Mouse (Mus musculus) lung, embryonic 14.5 days (tissue): Measurements from ENCODE around the gene Hmgcr. TPM values are rescaled to one million over a fixed set of nuclear protein-coding genes. Genes with fewer than 3 reads are reported as not detected.

Experiments used
- ATAC-seq: fragments of 200-750 bp; cut with Nextera tagmentation; 2 replicates; pipeline ENCODE4 v1.8.0; 2017; ENCODE audit warnings: mild to moderate bottlenecking, moderate TSS enrichment, moderate library complexity; ENCODE audit not compliant: insufficient read depth
- DNase-seq: peaks from one replicate; pipeline ENCODE4 v3.0.0-alpha.2; 2015
- H3K27ac ChIP-seq: fragments of 300-500 bp; sonication (generic); 2 replicates; pipeline ENCODE4 v1.5.1; 2014; ENCODE audit warnings: low read depth, mild to moderate bottlenecking, moderate library complexity
- H3K27me3 ChIP-seq: fragments of 300-500 bp; sonication (generic); 2 replicates; pipeline ENCODE4 v1.6.1; 2014; ENCODE audit warnings: low read length, control low read depth; ENCODE audit not compliant: insufficient read depth
- H3K36me3 ChIP-seq: fragments of 300-500 bp; sonication (generic); 2 replicates; pipeline ENCODE4 v1.6.1; 2014; ENCODE audit warnings: control low read depth; ENCODE audit not compliant: insufficient read depth
- H3K4me1 ChIP-seq: fragments of 300-500 bp; sonication (generic); 2 replicates; pipeline ENCODE4 v1.6.1; 2014; ENCODE audit warnings: antibody characterized with exemption, control low read depth; ENCODE audit not compliant: insufficient read depth
- H3K4me2 ChIP-seq: fragments of 300-500 bp; sonication (generic); 2 replicates; pipeline ENCODE4 v1.6.1; 2014; ENCODE audit warnings: mild to moderate bottlenecking
- H3K4me3 ChIP-seq: fragments of 300-500 bp; sonication (generic); 2 replicates; pipeline ENCODE4 v1.5.1; 2014; ENCODE audit warnings: low read depth, low read length
- H3K9ac ChIP-seq: fragments of 300-500 bp; sonication (generic); 2 replicates; pipeline ENCODE4 v1.6.1; 2014
- H3K9me3 ChIP-seq: fragments of 300-500 bp; sonication (generic); 2 replicates; pipeline ENCODE4 v1.6.1; 2016; ENCODE audit warnings: low read depth, low read length, control low read depth
- CTCF ChIP-seq: IDR thresholded peaks from 2 replicates; pipeline ENCODE4 v1.5.1; 2016; ENCODE audit warnings: antibody characterized with exemption, low read depth
- WGBS: fragments of 180-500 bp; shearing (Covaris S2); extraction: QIAGEN DNeasy Blood & Tissue Kit; methylation state at CpG from one replicate; pipeline ENCODE4 v1.1.7; 2014; 5-methylcytosine and 5-hydroxymethylcytosine counted together
- polyA plus RNA-seq: library from polyadenylated mRNA; unstranded; fragments of >200 nt; fragmentation: Nextera tagmentation; extraction: Ambion mirVana; gene quantifications from 2 replicates; pipeline ENCODE4 v1.2.1, GENCODE M21; 2014

Hmgcr gene
- polyA plus RNA-seq, 1 experiment from 2014 or later, result 73.8 TPM

DNA sequence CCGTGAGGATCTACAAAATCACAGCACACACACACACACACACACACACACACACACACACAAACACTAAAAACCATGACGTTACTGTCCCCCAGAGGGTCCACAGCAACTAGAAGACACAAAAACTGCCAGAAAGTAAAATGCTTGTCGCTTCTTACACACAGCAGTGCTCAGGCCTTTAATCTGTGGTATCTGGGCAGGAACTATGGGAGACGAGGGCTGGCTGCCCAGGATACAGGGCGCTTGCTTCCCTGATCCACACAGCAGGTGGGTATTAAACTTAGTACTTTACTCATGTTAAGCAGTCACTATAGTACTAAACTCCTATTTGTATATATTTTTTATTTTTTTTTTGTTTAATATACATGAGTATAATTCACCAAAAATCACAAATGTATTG is 24.9 kb downstream of the Hmgcr start:
- DNase-seq (no peak), ATAC-seq (no peak)
- peaks cover 30% of the 10 kb centered on the region for H3K36me3 ChIP-seq
- no peak for TF ChIP-seq CTCF
- H3K27ac ChIP-seq, result no peak overlapping the region
- WGBS, result 59% methylated on average over 5 of the region's 5 CpGs
- H3K4me3 ChIP-seq, result no peak overlapping the region
- no peaks in the 10 kb centered on the region for H3K9me3 ChIP-seq
- H3K4me1 ChIP-seq, result no peaks in the 10 kb centered on the region
- H3K4me2 ChIP-seq, result no peak overlapping the region
- H3K27me3 ChIP-seq, result no peaks in the 10 kb centered on the region
- no peak overlapping the region for H3K9ac ChIP-seq

DNA sequence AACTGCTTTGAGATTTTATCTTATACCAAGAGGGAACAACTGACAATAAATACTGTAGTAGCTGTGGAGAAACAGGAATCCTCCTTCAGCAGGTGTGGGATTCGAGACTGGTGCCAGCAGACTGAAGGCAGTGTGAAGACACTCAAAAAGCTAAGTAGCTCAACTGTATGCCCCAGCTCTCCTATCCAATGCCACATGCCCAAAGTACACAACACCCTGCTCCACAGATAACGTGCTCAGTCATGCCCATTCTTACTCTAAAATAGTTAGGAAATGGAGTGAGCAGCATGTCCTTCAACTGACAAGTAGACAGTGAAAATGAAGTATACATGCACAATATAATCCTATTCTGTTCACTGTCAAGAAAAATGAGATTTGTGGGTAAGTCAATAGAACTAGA is 26.6 kb downstream of the Hmgcr start:
- WGBS, result 59% methylated on average over 2 of the region's 2 CpGs

GRCm38 (mm10) chr13:96630396-96630795 is 40.3 kb downstream of the Hmgcr start:
- Histone ChIP-seq H3K4me3 (no peak overlapping the region), H3K27me3 (no peaks in the 10 kb centered on the region), H3K27ac (no peak overlapping the region), H3K9me3 (no peaks in the 10 kb centered on the region), H3K4me2 (no peak overlapping the region), H3K4me1 (no peaks in the 10 kb centered on the region), H3K9ac (no peak overlapping the region), H3K36me3 (peaks cover 20% of the 10 kb centered on the region)
- 92% methylated on average over 4 of the region's 4 CpGs for WGBS
- DNase-seq, result no peak
- TF ChIP-seq CTCF, result no peak
- ATAC-seq, result no peak

More for the DNA sequence above, 26.6 kb downstream of the Hmgcr start:
- Histone ChIP-seq H3K27ac (no peak overlapping the region), H3K27me3 (no peaks in the 10 kb centered on the region), H3K4me3 (no peak overlapping the region), H3K9ac (no peak overlapping the region), H3K36me3 (peaks cover 15% of the 10 kb centered on the region; the same call in 1 of the 2 replicates), H3K4me2 (no peak overlapping the region), H3K9me3 (no peaks in the 10 kb centered on the region), H3K4me1 (no peaks in the 10 kb centered on the region)
- no peak for DNase-seq
- no peak for TF ChIP-seq CTCF
- ATAC-seq, result no peak

DNA sequence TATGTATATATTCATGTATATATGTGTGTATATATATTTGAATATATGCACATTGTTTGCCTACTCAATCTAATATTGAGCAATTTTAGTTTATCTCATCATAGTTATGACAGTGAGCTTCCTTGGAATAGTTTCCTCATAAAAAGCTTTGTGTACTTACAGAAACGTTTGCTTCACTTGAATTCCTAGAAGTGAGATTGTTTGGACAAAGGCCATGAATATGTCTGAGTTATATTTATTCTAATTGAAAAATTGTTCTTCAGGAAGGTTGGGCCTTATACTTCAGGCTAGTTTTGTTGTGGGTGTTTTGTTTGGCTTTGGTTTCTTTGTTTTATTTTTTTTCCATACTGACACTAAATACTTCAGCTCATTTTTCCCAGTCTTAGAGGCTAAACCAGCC is 49.8 kb downstream of the Hmgcr start:
- ATAC-seq (no peak), DNase-seq (peak; percentile 38)
- H3K4me2 ChIP-seq, result no peak overlapping the region
- no peaks in the 10 kb centered on the region for H3K4me1 ChIP-seq
- no peak for TF ChIP-seq CTCF
- H3K36me3 ChIP-seq, result peaks cover 13% of the 10 kb centered on the region; the same call in 1 of the 2 replicates
- H3K4me3 ChIP-seq, result no peak overlapping the region
- 24% methylated on average over 1 of the region's 1 CpGs for WGBS
- no peaks in the 10 kb centered on the region for H3K9me3 ChIP-seq
- H3K27ac ChIP-seq, result no peak overlapping the region
- H3K27me3 ChIP-seq, result no peaks in the 10 kb centered on the region
- no peak overlapping the region for H3K9ac ChIP-seq

DNA sequence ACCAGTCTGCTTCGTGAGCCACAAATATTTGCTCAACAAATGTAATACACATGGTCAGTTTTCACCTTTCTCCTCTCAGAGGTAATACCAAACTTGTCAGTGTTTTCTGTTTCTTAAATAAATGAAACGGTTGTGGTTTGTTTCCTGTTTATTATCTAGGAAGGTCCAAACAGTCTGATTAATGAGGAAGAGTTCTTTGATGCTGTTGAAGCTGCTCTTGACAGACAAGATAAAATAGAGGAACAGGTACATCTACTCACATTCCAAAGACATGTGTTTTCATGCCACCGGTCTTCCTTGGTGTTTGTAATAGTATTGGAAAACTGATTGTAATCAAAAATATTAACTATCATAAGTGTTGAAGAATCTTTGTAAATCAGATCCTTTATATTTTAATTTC is 56.1 kb downstream of the Hmgcr start:
- Histone ChIP-seq H3K9me3 (no peaks in the 10 kb centered on the region), H3K4me1 (no peaks in the 10 kb centered on the region), H3K36me3 (peaks cover 21% of the 10 kb centered on the region; the same call in 1 of the 2 replicates), H3K4me2 (no peak overlapping the region), H3K27ac (no peak overlapping the region), H3K27me3 (no peaks in the 10 kb centered on the region), H3K9ac (no peak overlapping the region), H3K4me3 (no peak overlapping the region)
- no peak for TF ChIP-seq CTCF
- ATAC-seq, result no peak
- DNase-seq, result no peak
- WGBS, result 78% methylated on average over 3 of the region's 3 CpGs

- no peak for DNase-seq
- no peak for TF ChIP-seq CTCF
- WGBS, result 87% methylated on average over 2 of the region's 2 CpGs
- Histone ChIP-seq H3K27ac (no peak overlapping the region), H3K9me3 (no peaks in the 10 kb centered on the region), H3K4me2 (no peak overlapping the region), H3K4me1 (no peaks in the 10 kb centered on the region), H3K27me3 (no peaks in the 10 kb centered on the region), H3K4me3 (no peak overlapping the region), H3K36me3 (peaks cover 25% of the 10 kb centered on the region; the same call in 1 of the 2 replicates), H3K9ac (no peak overlapping the region)
- no peak for ATAC-seq
Measured at GRCm38 (mm10) chr13:96604242-96604641, 66.5 kb downstream of the Hmgcr start.

GRCm38 (mm10) chr13:96599182-96599581 is 71.6 kb downstream of the Hmgcr start:
- WGBS, result 94% methylated on average over 9 of the region's 9 CpGs
- Histone ChIP-seq H3K4me2 (no peak overlapping the region), H3K4me1 (no peaks in the 10 kb centered on the region), H3K9ac (no peak overlapping the region), H3K9me3 (no peaks in the 10 kb centered on the region), H3K36me3 (peaks cover 17% of the 10 kb centered on the region; the same call in 1 of the 2 replicates), H3K27me3 (no peaks in the 10 kb centered on the region), H3K27ac (no peak overlapping the region), H3K4me3 (no peak overlapping the region)
- DNase-seq, result no peak
- no peak for TF ChIP-seq CTCF
- no peak for ATAC-seq

Other genes with a start within 250 kb of the Hmgcr start
- gene Ankdd1b, start 199.7 kb downstream of the Hmgcr start, polyA plus RNA-seq, result not detected in 2 replicates
- not detected in 2 replicates for gene Gm17622, start 180.2 kb downstream of the Hmgcr start, polyA plus RNA-seq
- gene Polk, start 128.4 kb downstream of the Hmgcr start, polyA plus RNA-seq, result 10.2 and 11.3 TPM in 2 replicates
- 10.7 TPM in 2 replicates for gene Col4a3bp, start 128.3 kb downstream of the Hmgcr start, polyA plus RNA-seq
- gene Ankrd31, start 77.3 kb upstream of the Hmgcr start, polyA plus RNA-seq, result not detected in 2 replicates